Mouse (Mus musculus): Measurements from ENCODE around the gene Sh3pxd2a. TPM values are rescaled to one million over a fixed set of nuclear protein-coding genes. Genes with fewer than 3 reads are reported as not detected.

The Sh3pxd2a gene
- polyA plus RNA-seq, 1 experiment from 2014 or later: 1.8 TPM

GRCm38 (mm10) chr19:47446841-47447365 lies 17.3 kb downstream of the Sh3pxd2a start:
- WGBS: 36% methylated on average over 9 of the region's 9 CpGs

DNA sequence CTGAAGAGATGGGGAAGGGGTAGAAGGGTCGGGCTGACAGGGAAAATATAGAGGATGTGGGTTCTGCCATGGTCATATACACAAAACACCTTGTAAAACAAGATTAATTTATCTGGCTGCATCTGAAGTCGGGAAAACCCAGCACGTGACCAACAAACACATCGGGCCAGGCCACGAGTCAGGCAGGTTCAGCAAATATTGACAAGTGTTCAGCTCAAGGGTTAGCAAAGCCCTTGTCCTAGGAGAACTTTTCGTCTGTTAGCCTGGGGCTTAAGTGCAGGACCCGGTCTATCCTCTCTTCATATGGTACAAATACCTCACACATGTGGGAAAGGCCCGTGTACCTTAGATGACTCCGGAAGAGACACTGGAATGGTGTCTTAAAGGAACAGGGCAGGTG lies 18.1 kb downstream of the Sh3pxd2a start:
- WGBS: 80% methylated on average over 9 of the region's 9 CpGs
- no peaks in the 10 kb centered on the region for H3K27me3 ChIP-seq (replicated peaks; ENCODE audit: control insufficient read depth, insufficient read depth, low read length)
- H3K27ac ChIP-seq (ENCODE audit: low read depth, low read length): no peak overlapping the region

More at GRCm38 (mm10) chr19:47446841-47447365, 17.3 kb downstream of the Sh3pxd2a start:
- Histone ChIP-seq H3K36me3 (ENCODE audit: control insufficient read depth, insufficient read depth, low read length) (no peaks in the 10 kb centered on the region), H3K9ac (ENCODE audit: low read depth, low read length) (no peak overlapping the region), H3K4me2 (ENCODE audit: low read length) (no peak overlapping the region; the same call in 1 of the 2 replicates), H3K27me3 (replicated peaks; ENCODE audit: control insufficient read depth, insufficient read depth, low read length) (no peaks in the 10 kb centered on the region; the same call in 1 of the 2 replicates), H3K9me3 (ENCODE audit: control insufficient read depth, low read length) (no peaks in the 10 kb centered on the region), H3K27ac (ENCODE audit: low read depth, low read length) (no peak overlapping the region), H3K4me3 (ENCODE audit: low read length) (no peak overlapping the region), H3K4me1 (ENCODE audit: control insufficient read depth, insufficient read depth, low read depth, low read length) (peaks cover 26% of the 10 kb centered on the region)
- ATAC-seq: peak; percentile 62

GRCm38 (mm10) chr19:47445726-47446125 lies 18.5 kb downstream of the Sh3pxd2a start:
- Histone ChIP-seq H3K9ac (ENCODE audit: low read depth, low read length) (no peak overlapping the region), H3K4me1 (ENCODE audit: control insufficient read depth, insufficient read depth, low read depth, low read length) (peaks cover 25% of the 10 kb centered on the region), H3K4me2 (ENCODE audit: low read length) (no peak overlapping the region), H3K27ac (ENCODE audit: low read depth, low read length) (no peak overlapping the region), H3K27me3 (replicated peaks; ENCODE audit: control insufficient read depth, insufficient read depth, low read length) (no peaks in the 10 kb centered on the region), H3K9me3 (ENCODE audit: control insufficient read depth, low read length) (no peaks in the 10 kb centered on the region), H3K4me3 (ENCODE audit: low read length) (no peak overlapping the region), H3K36me3 (ENCODE audit: control insufficient read depth, insufficient read depth, low read length) (no peaks in the 10 kb centered on the region)
- WGBS: 74% methylated on average over 6 of the region's 6 CpGs
- no peak for ATAC-seq

More for the DNA sequence above, 18.1 kb downstream of the Sh3pxd2a start:
- Histone ChIP-seq H3K4me3 (ENCODE audit: low read length) (no peak overlapping the region), H3K36me3 (ENCODE audit: control insufficient read depth, insufficient read depth, low read length) (no peaks in the 10 kb centered on the region), H3K4me1 (ENCODE audit: control insufficient read depth, insufficient read depth, low read depth, low read length) (peaks cover 26% of the 10 kb centered on the region), H3K4me2 (ENCODE audit: low read length) (no peak overlapping the region), H3K9me3 (ENCODE audit: control insufficient read depth, low read length) (no peaks in the 10 kb centered on the region), H3K9ac (ENCODE audit: low read depth, low read length) (no peak overlapping the region)
- no peak for ATAC-seq

DNA sequence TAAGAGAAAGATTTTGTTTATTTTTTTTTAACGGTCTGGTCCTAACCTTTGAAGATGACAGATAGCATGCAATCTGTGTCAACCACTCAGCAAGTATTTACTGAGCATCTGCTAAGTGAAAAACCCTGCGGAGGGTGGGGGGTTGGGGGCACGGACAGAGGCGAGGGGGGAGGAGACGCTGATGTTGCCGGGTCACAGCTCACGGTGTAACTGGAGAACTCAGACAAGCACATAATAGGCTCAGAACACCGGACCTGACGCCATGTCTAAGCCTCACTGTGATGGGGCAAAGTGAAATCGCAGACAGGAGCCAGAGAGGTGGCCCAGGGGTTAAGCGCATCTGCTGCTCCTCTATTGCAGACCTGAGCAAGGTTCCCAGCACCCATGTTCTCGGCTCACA lies 19.7 kb downstream of the Sh3pxd2a start:
- Histone ChIP-seq H3K36me3 (ENCODE audit: control insufficient read depth, insufficient read depth, low read length) (no peaks in the 10 kb centered on the region), H3K9me3 (ENCODE audit: control insufficient read depth, low read length) (no peaks in the 10 kb centered on the region), H3K4me3 (ENCODE audit: low read length) (no peak overlapping the region), H3K9ac (ENCODE audit: low read depth, low read length) (no peak overlapping the region), H3K27me3 (replicated peaks; ENCODE audit: control insufficient read depth, insufficient read depth, low read length) (no peaks in the 10 kb centered on the region), H3K27ac (ENCODE audit: low read depth, low read length) (no peak overlapping the region), H3K4me1 (ENCODE audit: control insufficient read depth, insufficient read depth, low read depth, low read length) (peaks cover 18% of the 10 kb centered on the region), H3K4me2 (ENCODE audit: low read length) (no peak overlapping the region)
- no peak for ATAC-seq
- 50% methylated on average over 12 of the region's 12 CpGs for WGBS

DNA sequence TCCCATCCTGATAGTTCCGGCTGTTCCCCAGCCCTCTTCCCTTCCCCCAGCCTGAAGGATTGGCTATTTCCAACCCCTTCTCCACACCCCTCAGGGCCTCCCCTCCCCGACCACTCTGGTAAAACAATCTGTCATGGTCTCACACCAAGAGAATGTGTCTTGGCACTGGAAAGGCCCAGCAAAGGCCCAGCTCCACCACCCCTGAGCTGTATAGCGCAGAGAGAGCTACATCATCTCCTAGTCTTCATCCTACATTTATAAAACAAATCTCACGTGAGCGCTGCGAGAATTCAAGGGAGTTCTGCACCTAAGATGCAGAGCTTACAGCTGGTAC lies 21.9 kb downstream of the Sh3pxd2a start:
- Histone ChIP-seq H3K36me3 (ENCODE audit: control insufficient read depth, insufficient read depth, low read length) (no peaks in the 10 kb centered on the region), H3K4me2 (ENCODE audit: low read length) (no peak overlapping the region), H3K4me1 (ENCODE audit: control insufficient read depth, insufficient read depth, low read depth, low read length) (peaks cover 17% of the 10 kb centered on the region), H3K9ac (ENCODE audit: low read depth, low read length) (no peak overlapping the region), H3K9me3 (ENCODE audit: control insufficient read depth, low read length) (no peaks in the 10 kb centered on the region), H3K27me3 (replicated peaks; ENCODE audit: control insufficient read depth, insufficient read depth, low read length) (no peaks in the 10 kb centered on the region), H3K4me3 (ENCODE audit: low read length) (no peak overlapping the region), H3K27ac (ENCODE audit: low read depth, low read length) (no peak overlapping the region)
- ATAC-seq: 0 out of 2 replicates have a peak, but pooled peaks have one; percentile 25
- 72% methylated on average over 6 of the region's 6 CpGs for WGBS

- H3K36me3 ChIP-seq (ENCODE audit: control insufficient read depth, insufficient read depth, low read length): no peaks in the 10 kb centered on the region
- no peak overlapping the region for H3K9ac ChIP-seq (ENCODE audit: low read depth, low read length)
- H3K27me3 ChIP-seq (replicated peaks; ENCODE audit: control insufficient read depth, insufficient read depth, low read length): no peaks in the 10 kb centered on the region
- 0 out of 2 replicates have a peak, but pooled peaks have one; percentile 22 for ATAC-seq
- H3K4me2 ChIP-seq (ENCODE audit: low read length): no peak overlapping the region
- no peak overlapping the region for H3K27ac ChIP-seq (ENCODE audit: low read depth, low read length)
- peaks cover 12% of the 10 kb centered on the region for H3K4me1 ChIP-seq (ENCODE audit: control insufficient read depth, insufficient read depth, low read depth, low read length)
- H3K9me3 ChIP-seq (ENCODE audit: control insufficient read depth, low read length): no peaks in the 10 kb centered on the region
- no peak overlapping the region for H3K4me3 ChIP-seq (ENCODE audit: low read length)
- WGBS: 81% methylated on average over 17 of the region's 17 CpGs
Measured at GRCm38 (mm10) chr19:47441541-47442293, 22.5 kb downstream of the Sh3pxd2a start.

DNA sequence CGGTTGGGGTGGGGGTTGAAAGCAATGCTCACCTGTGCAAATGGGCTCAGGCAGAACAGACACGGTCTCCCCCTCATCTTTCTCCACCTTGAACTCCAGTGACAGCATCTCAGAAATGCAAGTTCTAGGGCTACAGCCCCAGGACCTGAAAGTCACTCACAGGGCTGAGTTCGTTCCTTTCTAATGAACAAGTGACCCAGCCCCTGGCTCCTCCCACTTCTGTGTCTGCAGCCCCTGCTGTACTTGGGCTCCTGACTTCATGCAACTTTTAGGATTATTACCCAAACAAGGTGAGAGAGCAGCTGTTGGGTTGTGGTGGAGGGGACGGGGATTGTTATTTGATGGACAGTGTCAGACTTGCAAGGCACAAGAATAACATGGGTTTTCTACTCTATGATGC lies 23.2 kb downstream of the Sh3pxd2a start:
- no peaks in the 10 kb centered on the region for H3K9me3 ChIP-seq (ENCODE audit: control insufficient read depth, low read length)
- no peak overlapping the region for H3K9ac ChIP-seq (ENCODE audit: low read depth, low read length)
- H3K4me3 ChIP-seq (ENCODE audit: low read length): no peak overlapping the region
- no peak for ATAC-seq
- 88% methylated on average over 4 of the region's 4 CpGs for WGBS
- peaks cover 9% of the 10 kb centered on the region for H3K4me1 ChIP-seq (ENCODE audit: control insufficient read depth, insufficient read depth, low read depth, low read length)
- no peaks in the 10 kb centered on the region for H3K27me3 ChIP-seq (replicated peaks; ENCODE audit: control insufficient read depth, insufficient read depth, low read length)
- H3K4me2 ChIP-seq (ENCODE audit: low read length): no peak overlapping the region
- H3K27ac ChIP-seq (ENCODE audit: low read depth, low read length): no peak overlapping the region
- H3K36me3 ChIP-seq (ENCODE audit: control insufficient read depth, insufficient read depth, low read length): no peaks in the 10 kb centered on the region

DNA sequence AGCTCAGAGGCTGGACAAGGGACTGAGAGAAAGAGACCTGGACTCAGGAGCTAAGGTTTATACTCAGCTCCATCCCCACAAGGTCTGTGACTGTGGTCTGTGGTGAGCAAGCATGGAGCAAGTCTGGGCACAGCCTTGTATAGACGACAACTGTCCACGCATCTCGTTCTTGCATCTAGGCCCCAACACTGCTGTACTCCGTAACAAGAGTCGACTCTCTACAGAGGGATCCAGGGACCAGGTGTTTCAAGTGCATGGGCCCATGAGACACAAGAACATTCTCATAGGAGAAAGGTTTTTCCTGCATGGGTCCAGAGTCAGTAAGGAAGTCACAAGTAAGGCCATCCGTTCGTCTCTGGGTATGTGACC lies 23.8 kb downstream of the Sh3pxd2a start:
- ATAC-seq: no peak
- Histone ChIP-seq H3K9ac (ENCODE audit: low read depth, low read length) (no peak overlapping the region), H3K27me3 (replicated peaks; ENCODE audit: control insufficient read depth, insufficient read depth, low read length) (no peaks in the 10 kb centered on the region), H3K4me1 (ENCODE audit: control insufficient read depth, insufficient read depth, low read depth, low read length) (peaks cover 9% of the 10 kb centered on the region), H3K9me3 (ENCODE audit: control insufficient read depth, low read length) (no peaks in the 10 kb centered on the region), H3K4me2 (ENCODE audit: low read length) (no peak overlapping the region), H3K27ac (ENCODE audit: low read depth, low read length) (no peak overlapping the region), H3K36me3 (ENCODE audit: control insufficient read depth, insufficient read depth, low read length) (no peaks in the 10 kb centered on the region), H3K4me3 (ENCODE audit: low read length) (no peak overlapping the region)
- WGBS: 98% methylated on average over 7 of the region's 7 CpGs

DNA sequence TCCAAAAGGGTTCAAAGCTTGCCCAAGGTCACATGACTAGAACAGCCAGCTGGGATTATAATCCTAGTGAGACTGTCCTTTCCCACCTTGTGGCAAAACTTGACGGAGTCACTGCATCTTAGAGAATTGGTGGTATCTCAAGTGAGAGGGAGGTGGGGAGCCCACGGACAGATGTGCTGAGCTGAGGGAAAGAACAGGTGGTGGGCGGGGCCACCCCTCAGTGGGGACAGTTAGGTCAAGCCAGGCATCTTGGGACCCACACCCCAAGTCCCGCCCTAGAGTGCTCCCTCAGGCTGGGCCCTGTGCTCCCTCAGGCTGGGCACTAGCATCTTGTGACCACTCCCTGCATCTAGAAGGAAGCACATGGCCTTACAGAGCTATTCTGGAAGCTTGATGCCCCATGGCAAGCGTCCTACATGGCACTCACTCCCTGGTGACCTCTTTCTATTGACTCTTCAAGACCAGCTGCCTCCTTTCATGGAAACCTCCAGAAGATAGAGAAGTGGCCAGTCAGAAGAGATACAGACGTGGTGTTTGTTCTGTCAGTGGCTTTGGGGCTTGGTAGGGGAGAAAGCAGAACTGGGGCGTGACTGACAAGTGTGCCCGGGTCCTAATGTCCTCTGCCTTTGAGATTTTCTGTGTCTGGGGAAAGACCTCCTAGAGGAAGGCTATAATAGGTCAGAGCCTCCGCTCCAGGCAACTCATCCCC lies 24.3 kb downstream of the Sh3pxd2a start:
- WGBS: 86% methylated on average over 9 of the region's 9 CpGs
- no peaks in the 10 kb centered on the region for H3K9me3 ChIP-seq (ENCODE audit: control insufficient read depth, low read length)
- peaks cover 9% of the 10 kb centered on the region for H3K4me1 ChIP-seq (ENCODE audit: control insufficient read depth, insufficient read depth, low read depth, low read length)
- no peak for ATAC-seq
- no peak overlapping the region for H3K9ac ChIP-seq (ENCODE audit: low read depth, low read length)
- no peaks in the 10 kb centered on the region for H3K27me3 ChIP-seq (replicated peaks; ENCODE audit: control insufficient read depth, insufficient read depth, low read length)
- no peak overlapping the region for H3K4me3 ChIP-seq (ENCODE audit: low read length)
- H3K36me3 ChIP-seq (ENCODE audit: control insufficient read depth, insufficient read depth, low read length): no peaks in the 10 kb centered on the region
- H3K4me2 ChIP-seq (ENCODE audit: low read length): no peak overlapping the region
- no peak overlapping the region for H3K27ac ChIP-seq (ENCODE audit: low read depth, low read length)

Measured in hindbrain, embryonic 16.5 days (tissue).